Mouse (Mus musculus) midbrain, embryonic 11.5 days (tissue): ENCODE measurements around the gene Tspo. TPM values are rescaled to one million over a fixed set of nuclear protein-coding genes. Genes with fewer than 3 reads are reported as not detected.

ENCODE experiments used
- ATAC-seq: fragments of 200-750 bp; cut with Nextera tagmentation; 2 replicates; pipeline ENCODE4 v1.8.0; 2017; ENCODE audit warnings: moderate TSS enrichment, moderate library complexity; ENCODE audit not compliant: low FRiP score
- DNase-seq: peaks from one replicate; pipeline ENCODE4 v3.0.0; 2015; ENCODE audit warnings: low spot score; ENCODE audit errors: missing footprints
- H3K27ac ChIP-seq: fragments of 300-500 bp; sonication (generic); 2 replicates; pipeline ENCODE4 v1.5.1; 2014; ENCODE audit warnings: low read depth, low read length
- H3K27me3 ChIP-seq: fragments of 300-500 bp; sonication (generic); 2 replicates; pipeline ENCODE4 v1.6.1; 2014; ENCODE audit warnings: mild to moderate bottlenecking, low read length, moderate library complexity, mixed read lengths; ENCODE audit not compliant: control insufficient read depth, insufficient read depth
- H3K36me3 ChIP-seq: fragments of 300-500 bp; sonication (generic); 2 replicates; pipeline ENCODE4 v1.6.1; 2014; ENCODE audit warnings: mild to moderate bottlenecking, low read length, moderate library complexity, mixed read lengths; ENCODE audit not compliant: control insufficient read depth, insufficient read depth
- H3K4me1 ChIP-seq: fragments of 300-500 bp; sonication (generic); 2 replicates; pipeline ENCODE4 v1.6.1; 2014; ENCODE audit warnings: low read length; ENCODE audit not compliant: control insufficient read depth, insufficient read depth
- H3K4me2 ChIP-seq: fragments of 300-500 bp; sonication (generic); 2 replicates; pipeline ENCODE4 v1.6.1; 2014; ENCODE audit warnings: mild to moderate bottlenecking, moderate library complexity
- H3K4me3 ChIP-seq: fragments of 300-500 bp; sonication (generic); 2 replicates; pipeline ENCODE4 v1.5.1; 2014; ENCODE audit warnings: low read depth, low read length
- H3K9ac ChIP-seq: fragments of 300-500 bp; sonication (generic); 2 replicates; pipeline ENCODE4 v1.6.1; 2014; ENCODE audit warnings: low read length
- H3K9me3 ChIP-seq: fragments of 300-500 bp; sonication (generic); 2 replicates; pipeline ENCODE4 v1.6.1; 2016; ENCODE audit warnings: low read length; ENCODE audit not compliant: control insufficient read depth
- WGBS: fragments of 180-500 bp; shearing (Covaris S2); extraction: QIAGEN DNeasy Blood & Tissue Kit; methylation state at CpG from one replicate; pipeline ENCODE4 v1.1.7; 2014; 5-methylcytosine and 5-hydroxymethylcytosine counted together
- polyA plus RNA-seq: library from polyadenylated mRNA; unstranded; fragments of >200 nt; fragmentation: Nextera tagmentation; extraction: Ambion mirVana; gene quantifications from 2 replicates; pipeline ENCODE4 v1.2.1, GENCODE M21; 2014

Tspo gene
- polyA plus RNA-seq, 1 experiment from 2014 or later: 27.8 TPM

DNA sequence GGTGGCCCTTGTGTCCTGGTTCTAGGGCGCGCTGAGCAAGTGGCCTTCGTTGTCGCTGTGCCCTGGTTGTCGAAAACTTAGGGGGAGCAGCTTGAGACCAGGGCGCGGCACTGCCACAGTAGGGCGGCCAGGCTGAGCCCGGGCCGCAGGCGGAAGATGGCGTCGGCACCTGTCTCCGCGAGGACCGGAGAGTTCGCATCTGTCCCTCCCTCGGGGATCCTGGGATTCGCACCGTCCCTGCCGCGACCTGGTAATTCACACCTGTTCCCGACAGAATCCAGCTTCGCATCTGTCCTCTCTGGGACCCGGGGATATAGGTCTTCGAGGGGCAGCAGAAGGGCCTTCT lies 36.3 kb upstream of the Tspo start:
- Histone ChIP-seq H3K4me3 (peak overlapping the region; percentile 55), H3K9ac (peak overlapping the region; percentile 62), H3K27ac (no peak overlapping the region), H3K36me3 (no peaks in the 10 kb centered on the region), H3K27me3 (peaks cover 28% of the 10 kb centered on the region), H3K9me3 (no peaks in the 10 kb centered on the region), H3K4me1 (peaks cover 20% of the 10 kb centered on the region), H3K4me2 (peak overlapping the region; percentile 96)
- DNase-seq: no peak
- under 1% methylated on average over 26 of the region's 26 CpGs for WGBS
- ATAC-seq: no peak

DNA sequence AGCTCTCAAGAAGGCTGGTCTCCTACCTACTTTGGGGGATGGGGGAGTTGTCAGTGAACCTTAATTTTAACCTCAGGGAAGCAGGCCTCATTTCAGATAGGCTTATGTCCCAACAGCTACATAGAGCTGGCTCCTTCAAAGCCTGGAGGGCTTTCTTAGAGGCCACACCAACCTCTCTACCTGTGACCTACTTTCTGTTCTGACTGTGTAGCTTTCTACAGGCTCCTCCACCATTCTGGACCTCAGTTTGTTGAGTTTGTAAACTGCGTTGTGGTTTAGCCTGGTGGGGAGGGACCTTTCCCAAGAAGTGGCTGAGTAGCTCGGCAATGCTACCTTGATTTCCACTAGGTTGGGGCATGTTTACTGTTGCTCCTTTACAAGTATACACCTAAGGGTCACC lies 35.6 kb upstream of the Tspo start:
- DNase-seq (no peak), ATAC-seq (no peak)
- Histone ChIP-seq H3K9ac (no peak overlapping the region), H3K36me3 (no peaks in the 10 kb centered on the region), H3K27me3 (peaks cover 28% of the 10 kb centered on the region), H3K4me2 (no peak overlapping the region; the same call in 1 of the 2 replicates), H3K4me1 (peaks cover 20% of the 10 kb centered on the region), H3K27ac (no peak overlapping the region), H3K4me3 (no peak overlapping the region), H3K9me3 (no peaks in the 10 kb centered on the region)
- 64% methylated on average over 2 of the region's 2 CpGs for WGBS

DNA sequence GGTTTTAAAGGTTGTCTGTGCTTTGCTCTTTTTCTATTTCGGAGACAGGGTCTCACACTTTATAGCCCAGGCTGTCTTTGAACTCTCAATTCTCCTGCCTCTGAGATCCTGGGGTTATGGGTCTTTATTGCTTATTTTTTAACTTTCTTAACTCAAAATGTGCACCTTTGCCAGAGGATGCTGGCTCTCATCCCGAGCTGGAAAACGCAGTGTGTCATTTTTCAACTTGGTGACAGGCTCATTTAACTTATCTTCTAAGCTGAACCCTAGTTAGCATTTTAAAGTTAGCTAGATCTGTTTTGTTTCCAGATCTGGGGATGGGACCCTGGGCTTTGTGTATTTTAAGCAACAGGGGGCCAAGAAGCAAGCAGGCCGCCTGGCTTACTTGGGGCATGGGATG lies 34.5 kb upstream of the Tspo start:
- H3K36me3 ChIP-seq: no peaks in the 10 kb centered on the region
- no peak overlapping the region for H3K27ac ChIP-seq
- 77% methylated on average over 4 of the region's 4 CpGs for WGBS
- H3K4me1 ChIP-seq: peaks cover 13% of the 10 kb centered on the region; the same call in 1 of the 2 replicates
- no peak overlapping the region for H3K4me2 ChIP-seq
- no peak for ATAC-seq
- H3K9me3 ChIP-seq: no peaks in the 10 kb centered on the region
- no peak for DNase-seq
- no peak overlapping the region for H3K4me3 ChIP-seq
- no peak overlapping the region for H3K9ac ChIP-seq
- peaks cover 28% of the 10 kb centered on the region for H3K27me3 ChIP-seq

GRCm38 (mm10) chr15:83529765-83530164 lies 33.6 kb upstream of the Tspo start:
- 84% methylated on average over 5 of the region's 5 CpGs for WGBS
- Histone ChIP-seq H3K9ac (no peak overlapping the region), H3K9me3 (no peaks in the 10 kb centered on the region), H3K36me3 (no peaks in the 10 kb centered on the region), H3K27me3 (peaks cover 28% of the 10 kb centered on the region), H3K4me2 (no peak overlapping the region), H3K27ac (no peak overlapping the region), H3K4me1 (peaks cover 13% of the 10 kb centered on the region; the same call in 1 of the 2 replicates), H3K4me3 (no peak overlapping the region)
- ATAC-seq: no peak
- DNase-seq: no peak

DNA sequence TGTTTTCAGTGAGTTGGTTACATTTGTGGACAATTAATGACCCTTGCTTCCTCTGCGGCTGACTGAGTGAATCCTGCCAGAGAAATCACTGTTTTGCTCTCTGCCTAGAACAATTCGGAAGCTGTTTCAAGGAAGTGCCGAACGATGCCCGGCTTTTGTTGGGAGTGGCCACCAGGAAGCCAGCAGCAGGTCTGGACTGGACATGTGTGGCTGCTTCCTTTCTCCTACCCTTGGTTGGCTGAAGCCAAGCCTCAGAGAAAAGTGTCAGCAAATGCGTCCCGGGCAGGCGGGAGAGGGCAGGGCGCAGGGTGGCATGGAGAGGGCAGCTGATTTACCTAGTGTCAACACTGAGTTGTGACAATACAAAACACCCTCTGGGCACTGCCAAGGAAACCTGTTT lies 33.2 kb upstream of the Tspo start:
- H3K4me2 ChIP-seq: no peak overlapping the region
- H3K4me3 ChIP-seq: no peak overlapping the region
- H3K27me3 ChIP-seq: peaks cover 28% of the 10 kb centered on the region
- no peak for DNase-seq
- ATAC-seq: no peak
- 86% methylated on average over 9 of the region's 9 CpGs for WGBS
- no peak overlapping the region for H3K9ac ChIP-seq
- peaks cover 13% of the 10 kb centered on the region; the same call in 1 of the 2 replicates for H3K4me1 ChIP-seq
- no peaks in the 10 kb centered on the region for H3K36me3 ChIP-seq
- no peaks in the 10 kb centered on the region for H3K9me3 ChIP-seq
- H3K27ac ChIP-seq: no peak overlapping the region

DNA sequence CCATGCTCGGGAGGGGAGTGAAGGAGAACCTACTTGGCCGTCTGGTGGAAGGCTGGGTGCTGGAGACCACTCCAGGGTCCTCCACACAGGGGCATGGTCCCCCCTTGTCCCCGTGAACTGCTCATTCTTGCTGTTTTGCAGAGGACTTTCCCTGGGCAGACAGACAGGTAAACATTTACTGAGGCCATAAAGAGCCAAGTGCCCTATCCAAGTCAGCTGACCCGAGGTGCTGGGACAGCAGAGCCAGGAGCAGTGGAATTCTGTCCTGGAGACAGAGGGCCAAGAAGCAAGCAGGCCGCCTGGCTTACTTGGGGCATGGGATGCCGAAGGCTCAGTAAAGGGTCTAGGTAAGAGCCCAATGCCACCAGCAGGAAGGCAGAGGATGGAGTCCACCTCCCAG lies 32.7 kb upstream of the Tspo start:
- Histone ChIP-seq H3K9ac (no peak overlapping the region), H3K27ac (no peak overlapping the region), H3K36me3 (no peaks in the 10 kb centered on the region), H3K4me1 (peaks cover 10% of the 10 kb centered on the region; the same call in 1 of the 2 replicates), H3K27me3 (peaks cover 25% of the 10 kb centered on the region), H3K4me3 (no peak overlapping the region), H3K9me3 (no peaks in the 10 kb centered on the region), H3K4me2 (no peak overlapping the region)
- ATAC-seq: no peak
- no peak for DNase-seq
- 82% methylated on average over 6 of the region's 6 CpGs for WGBS

DNA sequence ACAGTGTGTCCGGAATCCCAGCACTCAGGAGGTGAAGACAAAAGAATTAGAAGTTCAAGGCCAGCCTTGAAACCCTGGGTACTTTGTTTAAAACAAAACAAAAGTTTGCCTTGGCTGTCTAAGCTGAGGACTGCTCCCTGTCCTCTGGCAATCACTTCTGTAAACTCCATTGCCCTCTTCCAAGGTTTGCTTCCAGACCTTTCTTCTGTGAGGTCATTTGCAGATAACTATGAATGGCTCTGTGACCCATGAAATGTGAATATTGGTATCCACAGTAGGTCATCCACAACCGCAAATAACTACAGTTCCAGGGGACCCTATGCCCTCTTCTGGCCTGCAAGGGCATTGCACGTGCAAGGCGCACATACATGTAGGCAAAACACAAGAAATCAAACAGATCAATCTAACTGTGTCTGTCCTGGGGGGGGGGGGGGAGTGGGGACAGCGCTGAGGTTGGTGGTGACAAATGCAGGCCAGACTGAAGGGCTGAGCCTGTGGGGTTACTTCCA lies 31.4 kb upstream of the Tspo start:
- H3K9me3 ChIP-seq: no peaks in the 10 kb centered on the region
- DNase-seq: no peak
- no peak overlapping the region for H3K4me2 ChIP-seq
- H3K27me3 ChIP-seq: peaks cover 15% of the 10 kb centered on the region
- no peak overlapping the region for H3K27ac ChIP-seq
- H3K9ac ChIP-seq: no peak overlapping the region
- ATAC-seq: no peak
- WGBS: 74% methylated on average over 5 of the region's 5 CpGs
- H3K36me3 ChIP-seq: no peaks in the 10 kb centered on the region
- H3K4me1 ChIP-seq: peaks cover 3% of the 10 kb centered on the region; the same call in 1 of the 2 replicates
- H3K4me3 ChIP-seq: no peak overlapping the region

GRCm38 (mm10) chr15:83532606-83533005 lies 30.8 kb upstream of the Tspo start:
- peaks cover 9% of the 10 kb centered on the region for H3K27me3 ChIP-seq
- no peaks in the 10 kb centered on the region for H3K4me1 ChIP-seq
- H3K9ac ChIP-seq: no peak overlapping the region
- H3K27ac ChIP-seq: no peak overlapping the region
- DNase-seq: no peak
- H3K9me3 ChIP-seq: no peaks in the 10 kb centered on the region
- no peak overlapping the region for H3K4me3 ChIP-seq
- no peaks in the 10 kb centered on the region for H3K36me3 ChIP-seq
- no peak for ATAC-seq
- WGBS: 79% methylated on average over 7 of the region's 7 CpGs
- H3K4me2 ChIP-seq: no peak overlapping the region

GRCm38 (mm10) chr15:83534960-83535889 lies 28.2 kb upstream of the Tspo start:
- H3K27ac ChIP-seq: no peak overlapping the region
- 90% methylated on average over 17 of the region's 17 CpGs for WGBS

More at GRCm38 (mm10) chr15:83534960-83535889, 28.2 kb upstream of the Tspo start:
- no peaks in the 10 kb centered on the region for H3K36me3 ChIP-seq
- no peaks in the 10 kb centered on the region for H3K27me3 ChIP-seq
- DNase-seq (no peak), ATAC-seq (no peak)
- no peak overlapping the region for H3K4me3 ChIP-seq
- H3K4me2 ChIP-seq: no peak overlapping the region
- H3K9me3 ChIP-seq: no peaks in the 10 kb centered on the region
- no peaks in the 10 kb centered on the region for H3K4me1 ChIP-seq
- no peak overlapping the region for H3K9ac ChIP-seq
